Comparison of ENCODE assay signal across 8 mouse cellular contexts in genomic region chr10:93159651-93160496, GRCm38 (mm10). TPM values are rescaled to one million over a fixed set of nuclear protein-coding genes. Genes with fewer than 3 reads are reported as not detected.
DNase-seq lines count a peak whose midpoint lies in the region; ATAC-seq and TF ChIP-seq lines count a peak whose summit lies in the region.

No protein-coding gene starts in this region.

- peak; percentile 64 for ATAC-seq in midbrain, postnatal 0 days (ENCODE audit: low FRiP score)

- peaks cover 31% of the 10 kb centered on the region for H3K4me1 ChIP-seq in embryonic facial prominence, embryonic 10.5 days
- peaks cover 4% of the 10 kb centered on the region for H3K4me1 ChIP-seq in midbrain, postnatal 0 days (ENCODE audit: insufficient read depth, low read length)

- H3K9ac ChIP-seq in midbrain, postnatal 0 days (replicated peaks; ENCODE audit: low read length, poor library complexity, severe bottlenecking) = no peak overlapping the region

- H3K4me2 ChIP-seq in midbrain, postnatal 0 days (ENCODE audit: low read depth, low read length, poor library complexity, severe bottlenecking) = peak overlapping the region; percentile 64

- no peak for TF ChIP-seq CTCF in left cerebral cortex, adult 2 months (IDR thresholded peaks at IDR 0.05)
- no peak for TF ChIP-seq CTCF in midbrain, postnatal 0 days (IDR thresholded peaks at IDR 0.05)

- no peaks in the 10 kb centered on the region for H3K9me3 ChIP-seq in embryonic facial prominence, embryonic 10.5 days
- H3K9me3 ChIP-seq in midbrain, postnatal 0 days (ENCODE audit: low read length) = no peaks in the 10 kb centered on the region

- H3K36me3 ChIP-seq in embryonic facial prominence, embryonic 10.5 days (replicated peaks) = no peaks in the 10 kb centered on the region
- no peaks in the 10 kb centered on the region for H3K36me3 ChIP-seq in midbrain, postnatal 0 days (ENCODE audit: insufficient read depth, low read length)

- no peaks in the 10 kb centered on the region for H3K27me3 ChIP-seq in embryonic facial prominence, embryonic 10.5 days (replicated peaks; ENCODE audit: low read depth, poor library complexity, severe bottlenecking)
- no peaks in the 10 kb centered on the region for H3K27me3 ChIP-seq in midbrain, postnatal 0 days (ENCODE audit: insufficient read depth, low read length)

- H3K27ac ChIP-seq in left cerebral cortex, adult 2 months = peak overlapping the region; percentile 62
- H3K27ac ChIP-seq in embryonic facial prominence, embryonic 10.5 days (replicated peaks) = peak overlapping the region; percentile 99
- H3K27ac ChIP-seq in midbrain, postnatal 0 days (ENCODE audit: low read depth, low read length) = no peak overlapping the region

- intact Hi-C loops in left cerebral cortex, adult 2 months (cut with DNase I) = loop anchor here (1.0 to 10.0 kb wide), 7 partner anchors 36 to 295 kb away; partner anchors contain the start of gene Lta4h
- intact Hi-C loops in left cerebral cortex, postnatal 25 days (cut with DNase I) = loop anchor here (1.0 to 10.0 kb wide), 6 partner anchors 72 to 295 kb away; partner anchors contain the start of genes Cfap54 and Lta4h

- WGBS in embryonic facial prominence, embryonic 10.5 days = 26% methylated on average over 17 of the region's 17 CpGs
- 27% methylated on average over 17 of the region's 17 CpGs for WGBS in midbrain, postnatal 0 days

- peak overlapping the region; percentile 96 for H3K4me3 ChIP-seq in left cerebral cortex, adult 2 months
- peak overlapping the region; percentile 98 for H3K4me3 ChIP-seq in embryonic facial prominence, embryonic 10.5 days
- peak overlapping the region; percentile 98 for H3K4me3 ChIP-seq in midbrain, postnatal 0 days (ENCODE audit: low read depth, low read length)

- no peak for DNase-seq in left cerebral cortex, adult 2 months (ENCODE audit: extremely low spot score in 1 of 2, low spot score in 2 of 2)
- DNase-seq in left cerebral cortex, postnatal 25 days (ENCODE audit: low spot score in 2 of 2) = no peak
- DNase-seq in embryonic facial prominence, embryonic 10.5 days (ENCODE audit: low spot score) = no peak
- DNase-seq in induced T-regulatory cell, adult 2 months (ENCODE audit: low read depth) = peak; percentile 89
- no peak for DNase-seq in midbrain, postnatal 0 days (ENCODE audit: low spot score)
- no peak for DNase-seq in cerebellum, adult 18-20 months
- DNase-seq in right cerebral cortex, postnatal 25 days = no peak
- no peak for DNase-seq in left cerebral cortex, adult 18-20 months (ENCODE audit: low spot score in 2 of 2)

RNA-seq across cellular contexts. Expression of gene Cdk17, which starts 0.8 kb away (rescaled TPM):
- 100 to 1,000 TPM; 207 to 216 TPM for total RNA-seq in left cerebral cortex, adult 2 months (2021)
- total RNA-seq in left cerebral cortex, postnatal 25 days (2021) = 100 to 1,000 TPM; 217 to 221 TPM
- 18.1 and 19.0 TPM in 2 replicates for polyA plus RNA-seq in embryonic facial prominence, embryonic 10.5 days (2016; fragmentation: Nextera tagmentation; extraction: Ambion mirVana)
- total RNA-seq in midbrain, postnatal 0 days (2014; rRNA removed) = 91.1 and 105 TPM in 2 replicates
- polyA plus RNA-seq in midbrain, postnatal 0 days (2015; fragmentation: Nextera tagmentation; extraction: Ambion mirVana) = 33.4 and 34.3 TPM in 2 replicates
- 100 to 1,000 TPM; 220 to 224 TPM for total RNA-seq in left cerebral cortex, adult 18-20 months (2021)
